Mouse (Mus musculus) small intestine, adult 2 months (tissue): ENCODE results near the gene Padi3.

Experiments used
- CTCF ChIP-seq: fragments of 200-500 bp; IDR thresholded peaks from 2 replicates; pipeline ENCODE4 v1.5.1; 2012; ENCODE audit warnings: low read depth, mild to moderate bottlenecking, control low read depth, inconsistent platforms, low read length, moderate library complexity, mixed read lengths; ENCODE audit not compliant: insufficient replicate concordance, insufficient read length; ENCODE audit errors: extremely low read depth
- POLR2A ChIP-seq: fragments of 200-500 bp; IDR thresholded peaks from 2 replicates; pipeline ENCODE4 v1.6.1; 2012; ENCODE audit warnings: low read depth, mild to moderate bottlenecking, control low read depth, inconsistent platforms, low read length, moderate library complexity

GRCm38 (mm10) chr4:140787414-140787813 is 23.0 kb downstream of the Padi3 start:
- no peak for TF ChIP-seq POLR2A
- TF ChIP-seq CTCF, result no peak
